Mouse (Mus musculus) erythroblast, adult 5-6 weeks (primary cell): ENCODE measurements around the gene Slc15a1. TPM values are rescaled to one million over a fixed set of nuclear protein-coding genes. Genes with fewer than 3 reads are reported as not detected.
"Not testable (repeated sequence)": the region's sequence is repeated elsewhere in the genome, so short reads cannot be mapped to it uniquely, and the experiment has no call there.

ENCODE experiments used
- ATAC-seq: replicated peaks from 2 replicates; pipeline ENCODE4 v1.8.0; 2016; ENCODE audit warnings: moderate number of reproducible peaks, mild to moderate bottlenecking, moderate TSS enrichment, inconsistent platforms; ENCODE audit not compliant: poor library complexity, low FRiP score, severe bottlenecking
- total RNA-seq, 2 experiments: library from RNA; stranded (forward) in 1 of 2; stranded (reverse) in 1 of 2; fragments of 150-400 nt in 1 of 2; fragments of 200-764, 138-1000 nt in 1 of 2; gene quantifications; 2 replicates each; pipeline versions ENCODE4 v1.2.3 to v1.2.4; 2015 to 2017; ENCODE audit warnings: low replicate concordance in 2 of 2

Gene Slc15a1
- total RNA-seq, 2 experiments from 2014 or later: not detected

DNA sequence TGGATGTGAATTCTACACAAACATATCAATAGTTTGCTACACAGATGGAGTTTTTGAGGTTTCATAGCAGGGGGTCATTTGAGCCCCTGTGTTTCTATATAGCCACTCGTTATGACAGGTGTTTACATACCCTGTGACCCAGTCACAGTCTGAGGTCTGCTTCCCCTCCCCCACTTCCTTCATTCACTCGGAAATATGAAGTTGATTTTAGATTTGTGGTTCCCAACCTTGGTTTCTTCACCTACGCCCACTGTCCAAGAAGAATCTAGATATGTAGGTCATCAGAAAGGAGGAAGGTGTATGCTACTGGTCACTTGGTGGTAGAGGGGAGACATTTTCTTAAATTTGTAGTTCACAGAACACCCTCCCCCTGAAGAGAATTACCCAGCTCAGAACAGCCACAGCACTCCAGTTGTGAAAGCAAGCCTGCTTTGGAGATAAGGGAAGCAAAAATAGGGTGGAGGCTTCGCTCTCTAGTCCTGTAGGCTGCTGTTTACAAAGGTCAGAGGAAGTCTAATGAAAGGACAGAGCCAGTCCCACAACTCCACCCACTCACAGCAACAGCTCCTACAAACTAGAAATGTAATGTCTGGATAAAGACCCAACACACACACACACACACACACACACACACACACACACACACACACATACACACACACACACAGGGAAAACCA, 82.2 kb downstream of the Slc15a1 start:
- peak; percentile 94 for ATAC-seq

DNA sequence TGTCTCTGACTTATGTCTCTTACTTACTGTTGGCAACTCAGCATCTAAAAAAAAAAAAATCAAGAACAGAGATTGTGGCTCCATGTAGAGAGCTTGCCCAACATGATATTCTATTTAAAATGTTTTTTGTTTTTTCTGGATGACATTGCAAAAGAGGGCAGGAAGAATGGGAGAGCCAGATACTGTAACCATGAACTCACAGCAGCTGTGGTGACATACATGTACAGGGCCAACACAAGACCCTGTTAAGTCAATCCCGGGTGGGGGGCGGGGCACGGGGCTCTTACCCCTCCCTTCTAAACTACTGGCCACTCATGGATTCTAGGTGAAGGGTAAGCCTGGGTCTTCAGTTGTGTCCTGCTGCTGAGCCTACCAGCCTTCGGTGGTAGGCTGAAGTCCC, 83.1 kb downstream of the Slc15a1 start:
- no peak for ATAC-seq

- no peak for ATAC-seq
These were observed 87.5 kb downstream of the Slc15a1 start for GRCm38 (mm10) chr14:121417594-121417993.

DNA sequence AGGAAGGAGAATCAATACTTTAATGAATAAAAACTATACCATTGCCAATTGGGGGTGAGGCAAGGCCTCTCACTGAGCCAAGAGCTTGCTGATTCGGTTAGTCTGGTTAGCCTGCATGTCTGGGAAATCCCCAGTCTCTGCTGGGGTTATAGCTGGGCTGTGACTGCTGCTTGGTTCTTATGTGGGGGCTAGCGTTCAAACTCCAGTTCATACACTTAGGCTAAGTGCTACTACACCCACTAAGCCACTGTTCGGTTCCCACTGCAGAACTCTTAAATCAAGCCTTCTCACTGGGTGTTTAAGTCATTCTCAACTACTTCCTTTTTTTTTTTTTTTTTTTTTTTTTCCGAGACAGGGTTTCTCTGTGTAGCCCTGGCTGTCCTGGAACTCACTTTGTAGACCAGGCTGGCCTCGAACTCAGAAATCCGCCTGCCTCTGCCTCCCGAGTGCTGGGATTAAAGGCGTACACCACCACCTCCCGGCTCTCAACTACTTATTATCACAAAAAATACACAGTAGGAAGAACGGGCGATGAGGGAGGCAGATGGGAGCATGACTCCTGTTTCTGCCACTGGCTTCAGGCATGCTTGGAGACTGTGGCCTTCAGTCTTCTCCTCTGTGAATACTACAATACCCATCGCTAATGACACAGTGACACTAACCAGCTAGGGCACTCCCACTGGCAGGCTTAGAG, 88.3 kb downstream of the Slc15a1 start:
- no peak for ATAC-seq

- ATAC-seq: no peak
These were observed 90.3 kb downstream of the Slc15a1 start for GRCm38 (mm10) chr14:121414635-121415241.

- ATAC-seq: not testable (repeated sequence)
These were observed 91.3 kb downstream of the Slc15a1 start for GRCm38 (mm10) chr14:121413726-121414125.

Other genes starting within 250 kb of the Slc15a1 start
- 49.7 and 52.8 TPM in 2 replicates for gene Stk24, start 125.2 kb downstream of the Slc15a1 start, total RNA-seq (2015; ENCODE audit: low replicate concordance)
- gene Stk24, start 125.2 kb downstream of the Slc15a1 start, total RNA-seq (2017; ENCODE audit: low replicate concordance): 41.9 and 53.8 TPM in 2 replicates